Mouse (Mus musculus) G1E-ER4 (cell line): ENCODE measurements around the gene Zbtb8a. TPM values are rescaled to one million over a fixed set of nuclear protein-coding genes. Genes with fewer than 3 reads are reported as not detected.

ENCODE experiments used
- GATA1 ChIP-seq: IDR thresholded peaks from one replicate; pipeline ENCODE4 v1.8.0; 2012; ENCODE audit warnings: low read length, inconsistent platforms
- polyA plus RNA-seq: library from polyadenylated mRNA; stranded (reverse); fragments of >175 nt; gene quantifications from 2 replicates; pipeline ENCODE4 v1.2.3, GENCODE M21; 2012

Zbtb8a gene
- polyA plus RNA-seq = 1.4 and 1.6 TPM in 2 replicates

GRCm38 (mm10) chr4:129377601-129378390, at the start of gene Zbtb8a:
Zbtb8a (minus strand) TSS chr4:129378116.
- TF ChIP-seq GATA1 = no peak

- TF ChIP-seq GATA1 = no peak
Observed at GRCm38 (mm10) chr4:129418321-129418720, 40.4 kb upstream of the Zbtb8a start.

DNA sequence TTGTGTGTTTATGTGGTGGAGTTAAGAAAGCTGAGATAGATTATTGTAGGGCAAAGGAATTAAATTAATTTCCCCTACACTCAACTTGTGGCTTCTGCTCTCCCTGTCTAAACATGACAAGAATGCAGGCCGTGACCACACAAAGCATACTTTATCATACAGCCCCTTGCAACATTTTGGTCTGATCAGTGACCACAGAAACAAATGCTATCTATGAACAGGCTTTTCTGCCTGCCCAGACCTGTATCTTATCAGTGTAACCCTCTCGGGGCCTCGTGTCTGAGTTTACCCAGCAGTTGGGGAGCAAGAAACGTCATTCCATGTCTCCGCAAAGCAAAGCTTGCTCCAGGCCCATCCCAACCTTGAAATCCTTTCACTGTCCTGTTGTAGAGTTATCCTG, 38.6 kb upstream of the Zbtb8a start:
- TF ChIP-seq GATA1 = peak; percentile 99

DNA sequence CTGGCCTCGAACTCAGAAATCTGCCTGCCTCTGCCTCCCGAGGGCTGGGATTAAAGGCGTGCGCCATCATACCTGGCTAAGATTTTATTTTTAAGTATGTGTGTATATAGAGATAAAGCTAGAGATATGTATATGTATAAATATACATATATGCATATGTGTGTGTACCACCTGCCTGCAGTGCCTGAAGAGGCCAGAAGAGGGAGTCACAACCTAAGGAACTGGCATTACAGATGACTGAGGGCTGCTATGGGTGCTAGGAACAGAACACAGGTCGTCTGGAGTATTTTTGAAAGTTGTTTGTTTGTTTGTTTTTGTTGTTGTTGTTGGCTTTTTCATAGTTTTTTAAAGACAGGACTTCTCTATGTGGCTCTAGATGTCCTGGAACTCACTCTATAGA, 38.0 kb upstream of the Zbtb8a start:
- no peak for TF ChIP-seq GATA1

DNA sequence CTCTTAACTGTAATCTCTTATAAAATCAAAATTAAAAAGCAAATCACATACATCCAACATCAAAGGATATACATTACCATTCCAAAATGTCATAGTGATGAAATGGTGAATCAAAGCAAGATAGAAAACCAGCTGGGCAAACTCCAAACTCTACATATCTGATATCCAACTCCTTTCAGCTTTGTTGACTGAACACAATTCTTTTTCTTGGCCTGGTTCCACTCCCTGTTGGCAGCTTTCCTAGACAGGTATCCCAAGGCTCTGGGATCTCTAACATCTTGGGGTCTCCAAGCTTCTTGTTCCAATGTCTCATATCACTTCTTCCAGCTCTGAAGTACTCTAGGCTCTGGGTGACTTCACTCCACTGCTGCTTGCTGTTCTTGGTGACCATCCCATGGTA, 33.1 kb upstream of the Zbtb8a start:
- no peak for TF ChIP-seq GATA1

- no peak for TF ChIP-seq GATA1
Observed at GRCm38 (mm10) chr4:129406447-129406846, 28.5 kb upstream of the Zbtb8a start.

DNA sequence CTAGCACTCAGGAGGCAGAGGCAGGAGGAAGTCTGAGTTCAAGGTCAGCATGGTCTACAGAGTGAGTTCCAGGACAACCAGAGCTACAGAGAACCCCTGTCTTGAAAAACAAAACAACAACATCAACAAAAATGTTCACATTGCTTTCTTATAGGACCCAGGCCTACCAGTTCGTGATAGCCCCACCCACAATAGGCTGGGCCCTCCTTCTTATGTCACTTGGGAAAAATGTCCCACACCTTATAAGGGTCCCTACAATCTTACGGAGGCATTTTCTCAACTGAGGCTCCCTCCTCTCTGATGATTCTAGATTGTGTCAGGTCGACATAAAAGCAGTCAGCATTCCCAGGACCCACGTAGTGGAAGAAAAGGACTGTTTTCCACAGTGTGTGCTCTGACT, 21.9 kb upstream of the Zbtb8a start:
- TF ChIP-seq GATA1 = no peak

- TF ChIP-seq GATA1 = no peak
Observed at GRCm38 (mm10) chr4:129396960-129397359, 19.0 kb upstream of the Zbtb8a start.

- no peak for TF ChIP-seq GATA1
Observed at GRCm38 (mm10) chr4:129394089-129394870, 16.4 kb upstream of the Zbtb8a start.

DNA sequence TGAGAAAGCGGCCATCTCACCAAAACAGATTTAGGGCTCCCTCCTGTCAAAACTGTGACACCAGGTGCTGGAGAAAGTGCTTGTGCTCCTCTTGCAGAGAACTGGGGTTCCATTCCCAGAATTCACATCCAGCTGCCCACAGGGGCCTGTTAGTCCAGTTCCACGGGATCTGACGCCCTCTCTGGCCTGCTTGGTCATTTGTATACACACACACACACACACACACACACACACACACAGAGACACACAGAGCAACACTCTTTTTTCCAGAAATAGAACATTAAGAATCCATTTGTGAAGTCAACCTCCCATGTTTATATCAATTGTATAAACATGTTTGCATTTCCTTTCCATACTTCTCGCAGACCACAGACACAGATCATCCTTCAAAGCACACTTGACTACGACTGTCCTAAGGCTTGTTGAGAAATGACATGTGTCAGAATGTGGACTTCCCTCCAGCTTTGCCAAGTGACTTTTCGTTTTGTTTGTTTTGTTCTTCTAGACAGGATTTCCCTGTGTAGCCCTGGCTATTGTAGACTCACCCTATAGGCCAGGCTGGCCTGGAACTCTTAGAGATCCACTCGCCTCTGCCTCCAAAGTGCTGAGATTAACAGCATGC, 13.1 kb upstream of the Zbtb8a start:
- TF ChIP-seq GATA1 = no peak

DNA sequence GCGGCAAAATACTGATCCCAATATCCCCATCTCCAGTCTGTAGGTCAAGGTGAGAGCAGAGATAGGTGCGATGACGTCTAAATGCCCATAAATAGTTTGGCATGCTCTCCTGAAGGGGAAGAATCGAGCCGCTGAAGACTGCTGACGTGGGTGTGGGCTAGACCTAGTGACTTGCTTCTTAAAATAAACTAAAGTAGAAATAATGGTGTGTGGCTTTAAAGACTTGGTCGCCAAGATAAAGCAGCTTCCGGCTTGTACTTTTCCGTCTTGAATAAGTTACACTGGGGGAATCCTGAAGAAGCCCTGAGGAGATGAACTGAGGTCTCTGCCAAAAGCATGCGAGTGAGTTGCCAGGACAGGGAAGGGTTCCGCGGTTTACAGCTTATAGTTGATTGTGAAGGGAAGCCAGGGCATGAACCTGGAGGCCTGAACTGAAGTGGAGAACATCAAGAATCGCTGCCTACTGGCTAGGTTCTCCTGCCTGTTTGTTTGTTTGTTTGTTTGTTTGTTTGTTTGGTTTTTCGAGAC, 12.4 kb upstream of the Zbtb8a start:
- TF ChIP-seq GATA1 = no peak

GRCm38 (mm10) chr4:129388404-129388803, 10.5 kb upstream of the Zbtb8a start:
- no peak for TF ChIP-seq GATA1

DNA sequence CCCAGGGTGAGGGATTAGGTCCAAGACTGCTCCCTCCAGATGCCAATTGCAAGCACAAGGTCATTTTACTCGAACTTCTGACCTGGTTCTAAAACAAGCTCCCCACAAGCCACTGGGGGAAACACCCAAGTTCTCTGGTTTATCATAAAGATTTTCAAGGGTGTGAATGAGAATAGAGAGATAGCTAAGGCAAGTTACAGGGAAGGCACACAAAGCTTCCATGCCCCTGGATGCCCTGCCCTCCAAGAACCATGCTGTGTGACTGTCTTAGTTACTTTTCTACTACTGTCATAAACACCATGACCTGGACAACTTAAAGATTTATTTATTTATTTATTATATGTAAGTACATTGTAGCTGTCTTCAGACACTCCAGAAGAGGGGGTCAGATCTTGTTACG, 9.1 kb upstream of the Zbtb8a start:
- no peak for TF ChIP-seq GATA1

DNA sequence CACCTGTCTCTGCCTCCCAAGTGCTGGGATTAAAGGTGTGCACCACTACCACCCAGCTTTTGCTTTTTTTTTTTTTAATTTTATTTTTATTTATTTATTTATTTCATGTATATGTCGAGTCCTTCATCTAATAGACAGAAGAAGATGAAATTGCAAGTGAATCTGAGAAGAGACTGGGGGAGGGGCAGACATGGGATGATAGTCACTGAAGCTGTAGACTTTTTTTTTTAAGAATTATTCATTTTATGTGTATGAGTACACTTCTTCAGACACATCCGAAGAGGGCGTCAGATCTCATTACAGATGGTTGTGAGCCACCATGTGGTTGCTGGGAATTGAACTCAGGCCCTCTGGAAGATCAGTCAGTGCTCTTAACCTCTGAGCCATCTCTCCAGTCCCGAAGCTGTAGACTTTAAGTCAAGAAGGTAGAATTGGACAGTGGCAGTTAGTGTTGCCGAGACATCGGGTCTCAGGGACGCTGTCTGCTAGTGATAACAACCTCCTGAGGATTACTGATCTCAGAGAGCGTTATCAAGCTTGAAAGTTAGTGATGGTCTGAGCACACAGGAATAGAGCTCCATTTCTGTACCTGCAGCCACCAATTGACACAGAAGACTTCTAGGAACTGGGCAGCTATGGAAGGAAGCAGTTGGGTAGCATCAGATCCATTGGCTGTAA, 8.5 kb upstream of the Zbtb8a start:
- TF ChIP-seq GATA1 = peak; percentile 73

DNA sequence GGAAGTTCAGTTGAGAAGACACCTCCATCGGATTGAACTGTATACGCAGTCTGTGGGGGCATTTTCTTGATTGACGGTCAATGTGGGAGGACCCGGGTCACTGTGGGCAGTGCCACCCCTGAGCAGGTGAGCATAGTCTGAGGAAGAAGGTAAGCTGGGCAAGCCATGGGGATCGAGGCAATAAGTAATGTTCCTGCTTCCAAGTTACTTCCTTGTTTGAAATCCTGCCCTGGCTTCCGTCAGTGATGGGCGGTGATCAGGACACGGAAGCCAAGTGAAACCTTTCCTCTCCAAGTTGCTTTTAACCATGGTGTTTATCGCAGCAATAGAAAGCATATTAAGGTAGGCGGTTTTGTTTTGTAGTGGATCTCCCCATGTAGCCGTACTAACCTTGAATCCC, 7.8 kb upstream of the Zbtb8a start:
- TF ChIP-seq GATA1 = no peak
